Mouse (Mus musculus): Measurements from ENCODE around the gene Ddx47. TPM values are rescaled to one million over a fixed set of nuclear protein-coding genes. Genes with fewer than 3 reads are reported as not detected.

The Ddx47 gene
- polyA plus RNA-seq, 1 experiment from 2014 or later: 76.2 TPM

- Histone ChIP-seq H3K27ac (no peak overlapping the region), H3K4me3 (no peak overlapping the region), H3K4me1 (no peaks in the 10 kb centered on the region), H3K9me3 (no peaks in the 10 kb centered on the region), H3K9ac (no peak overlapping the region), H3K27me3 (replicated peaks) (no peaks in the 10 kb centered on the region), H3K4me2 (no peak overlapping the region), H3K36me3 (replicated peaks) (peaks cover 89% of the 10 kb centered on the region)
- WGBS: 86% methylated on average over 10 of the region's 10 CpGs
- ATAC-seq (replicated peaks): no peak
Measured at GRCm38 (mm10) chr6:135019564-135019963, 8.2 kb downstream of the Ddx47 start.

- no peaks in the 10 kb centered on the region for H3K4me1 ChIP-seq
- no peak overlapping the region for H3K9ac ChIP-seq
- no peak overlapping the region for H3K27ac ChIP-seq
- no peak overlapping the region for H3K4me3 ChIP-seq
- H3K36me3 ChIP-seq (replicated peaks): peaks cover 80% of the 10 kb centered on the region
- no peak for ATAC-seq (replicated peaks)
- no peak overlapping the region for H3K4me2 ChIP-seq
- WGBS: 93% methylated on average over 3 of the region's 3 CpGs
- no peaks in the 10 kb centered on the region for H3K27me3 ChIP-seq (replicated peaks)
- H3K9me3 ChIP-seq: no peaks in the 10 kb centered on the region
Measured at GRCm38 (mm10) chr6:135021633-135022032, 10.2 kb downstream of the Ddx47 start.

GRCm38 (mm10) chr6:135023379-135023778 is 12.0 kb downstream of the Ddx47 start:
- 93% methylated on average over 14 of the region's 14 CpGs for WGBS
- Histone ChIP-seq H3K4me3 (no peak overlapping the region), H3K9me3 (no peaks in the 10 kb centered on the region), H3K27me3 (replicated peaks) (no peaks in the 10 kb centered on the region), H3K36me3 (replicated peaks) (peaks cover 63% of the 10 kb centered on the region), H3K27ac (no peak overlapping the region), H3K9ac (no peak overlapping the region), H3K4me2 (no peak overlapping the region), H3K4me1 (no peaks in the 10 kb centered on the region)
- ATAC-seq (replicated peaks): no peak

- no peak overlapping the region for H3K27ac ChIP-seq
- H3K4me3 ChIP-seq: no peak overlapping the region
- no peak for ATAC-seq (replicated peaks)
- no peak overlapping the region for H3K9ac ChIP-seq
- no peak overlapping the region for H3K4me2 ChIP-seq
- no peaks in the 10 kb centered on the region for H3K27me3 ChIP-seq (replicated peaks)
- 91% methylated on average over 1 of the region's 1 CpGs for WGBS
- peaks cover 49% of the 10 kb centered on the region for H3K36me3 ChIP-seq (replicated peaks)
- no peaks in the 10 kb centered on the region for H3K9me3 ChIP-seq
- H3K4me1 ChIP-seq: no peaks in the 10 kb centered on the region
Measured at GRCm38 (mm10) chr6:135024781-135025420, 13.5 kb downstream of the Ddx47 start.

GRCm38 (mm10) chr6:135026232-135026631 is 14.8 kb downstream of the Ddx47 start:
- ATAC-seq (replicated peaks): peak; percentile 76; the same call in 1 of the 2 replicates

GRCm38 (mm10) chr6:135026755-135027154 is 15.3 kb downstream of the Ddx47 start:
- Histone ChIP-seq H3K9me3 (no peaks in the 10 kb centered on the region), H3K9ac (no peak overlapping the region), H3K4me2 (no peak overlapping the region), H3K27me3 (replicated peaks) (no peaks in the 10 kb centered on the region), H3K27ac (no peak overlapping the region), H3K4me1 (no peaks in the 10 kb centered on the region), H3K4me3 (no peak overlapping the region), H3K36me3 (replicated peaks) (peaks cover 30% of the 10 kb centered on the region)
- no peak; the same call in 1 of the 2 replicates for ATAC-seq (replicated peaks)
- WGBS: 85% methylated on average over 2 of the region's 2 CpGs

More at GRCm38 (mm10) chr6:135026232-135026631, 14.8 kb downstream of the Ddx47 start:
- Histone ChIP-seq H3K27me3 (replicated peaks) (no peaks in the 10 kb centered on the region), H3K36me3 (replicated peaks) (peaks cover 36% of the 10 kb centered on the region), H3K27ac (no peak overlapping the region), H3K9ac (no peak overlapping the region), H3K4me2 (no peak overlapping the region), H3K4me3 (no peak overlapping the region), H3K4me1 (no peaks in the 10 kb centered on the region), H3K9me3 (no peaks in the 10 kb centered on the region)
- 3% methylated on average over 3 of the region's 3 CpGs for WGBS

GRCm38 (mm10) chr6:135029246-135029645 is 17.8 kb downstream of the Ddx47 start:
- Histone ChIP-seq H3K9me3 (no peaks in the 10 kb centered on the region), H3K9ac (no peak overlapping the region), H3K27ac (no peak overlapping the region), H3K4me3 (no peak overlapping the region), H3K27me3 (replicated peaks) (no peaks in the 10 kb centered on the region), H3K4me1 (no peaks in the 10 kb centered on the region), H3K4me2 (no peak overlapping the region), H3K36me3 (replicated peaks) (peaks cover 10% of the 10 kb centered on the region; the same call in 1 of the 2 replicates)
- WGBS: 80% methylated on average over 4 of the region's 4 CpGs
- no peak for ATAC-seq (replicated peaks)

- ATAC-seq (replicated peaks): no peak
- Histone ChIP-seq H3K36me3 (replicated peaks) (no peaks in the 10 kb centered on the region), H3K27me3 (replicated peaks) (no peaks in the 10 kb centered on the region), H3K27ac (no peak overlapping the region), H3K4me3 (no peak overlapping the region), H3K9me3 (no peaks in the 10 kb centered on the region), H3K9ac (no peak overlapping the region), H3K4me2 (no peak overlapping the region), H3K4me1 (peaks cover 9% of the 10 kb centered on the region)
- WGBS: 31% methylated on average over 3 of the region's 3 CpGs
Measured at GRCm38 (mm10) chr6:135038674-135039073, 27.3 kb downstream of the Ddx47 start.

- Histone ChIP-seq H3K27ac (no peak overlapping the region), H3K4me1 (peaks cover 9% of the 10 kb centered on the region), H3K36me3 (replicated peaks) (no peaks in the 10 kb centered on the region), H3K9ac (no peak overlapping the region), H3K4me3 (peak overlapping the region; percentile 16; the same call in 1 of the 2 replicates), H3K27me3 (replicated peaks) (no peaks in the 10 kb centered on the region), H3K4me2 (peak overlapping the region; percentile 47), H3K9me3 (no peaks in the 10 kb centered on the region)
- 11% methylated on average over 21 of the region's 21 CpGs for WGBS
- no peak for ATAC-seq (replicated peaks)
Measured at GRCm38 (mm10) chr6:135040275-135040871, 29.0 kb downstream of the Ddx47 start.

GRCm38 (mm10) chr6:135041930-135042329 is 30.5 kb downstream of the Ddx47 start:
- no peaks in the 10 kb centered on the region for H3K27me3 ChIP-seq (replicated peaks)
- H3K9me3 ChIP-seq: no peaks in the 10 kb centered on the region
- 39% methylated on average over 3 of the region's 3 CpGs for WGBS
- no peak overlapping the region for H3K4me3 ChIP-seq
- H3K9ac ChIP-seq: no peak overlapping the region
- peaks cover 9% of the 10 kb centered on the region for H3K4me1 ChIP-seq
- no peak for ATAC-seq (replicated peaks)
- no peak overlapping the region for H3K27ac ChIP-seq
- H3K36me3 ChIP-seq (replicated peaks): no peaks in the 10 kb centered on the region
- H3K4me2 ChIP-seq: no peak overlapping the region

- Histone ChIP-seq H3K4me1 (no peaks in the 10 kb centered on the region), H3K36me3 (replicated peaks) (no peaks in the 10 kb centered on the region), H3K9ac (no peak overlapping the region), H3K4me2 (no peak overlapping the region), H3K9me3 (no peaks in the 10 kb centered on the region), H3K27ac (no peak overlapping the region), H3K27me3 (replicated peaks) (no peaks in the 10 kb centered on the region), H3K4me3 (no peak overlapping the region)
- 76% methylated on average over 9 of the region's 9 CpGs for WGBS
- no peak for ATAC-seq (replicated peaks)
Measured at GRCm38 (mm10) chr6:135047276-135047675, 35.9 kb downstream of the Ddx47 start.

- Histone ChIP-seq H3K27ac (no peak overlapping the region), H3K36me3 (replicated peaks) (no peaks in the 10 kb centered on the region), H3K4me3 (no peak overlapping the region), H3K9me3 (no peaks in the 10 kb centered on the region), H3K9ac (no peak overlapping the region), H3K4me2 (no peak overlapping the region), H3K4me1 (no peaks in the 10 kb centered on the region), H3K27me3 (replicated peaks) (no peaks in the 10 kb centered on the region)
- ATAC-seq (replicated peaks): no peak
- WGBS: 86% methylated on average over 6 of the region's 6 CpGs
Measured at GRCm38 (mm10) chr6:135048509-135048908, 37.1 kb downstream of the Ddx47 start.

GRCm38 (mm10) chr6:135048956-135049355 is 37.5 kb downstream of the Ddx47 start:
- Histone ChIP-seq H3K36me3 (replicated peaks) (no peaks in the 10 kb centered on the region), H3K9me3 (no peaks in the 10 kb centered on the region), H3K4me1 (no peaks in the 10 kb centered on the region), H3K4me3 (no peak overlapping the region), H3K4me2 (no peak overlapping the region), H3K9ac (no peak overlapping the region), H3K27ac (no peak overlapping the region), H3K27me3 (replicated peaks) (no peaks in the 10 kb centered on the region)
- ATAC-seq (replicated peaks): no peak
- WGBS: 87% methylated on average over 16 of the region's 16 CpGs

Data from midbrain, embryonic 15.5 days (tissue).